Mouse (Mus musculus) liver, embryonic 15.5 days (tissue): ENCODE data around the gene Stbd1. TPM values are rescaled to one million over a fixed set of nuclear protein-coding genes. Genes with fewer than 3 reads are reported as not detected.

ENCODE experiments used
- ATAC-seq: fragments of 200-750 bp; cut with Nextera tagmentation; 2 replicates; pipeline ENCODE4 v1.8.0; 2017; ENCODE audit warnings: moderate number of reproducible peaks, mild to moderate bottlenecking, moderate library complexity; ENCODE audit not compliant: insufficient read depth
- H3K27ac ChIP-seq: fragments of 300-500 bp; sonication (generic); replicated peaks from 2 replicates; pipeline ENCODE4 v1.5.1; 2015; ENCODE audit warnings: mild to moderate bottlenecking, inconsistent platforms
- H3K27me3 ChIP-seq: fragments of 300-500 bp; sonication (generic); 2 replicates; pipeline ENCODE4 v1.6.1; 2015; ENCODE audit warnings: mild to moderate bottlenecking, inconsistent platforms
- H3K36me3 ChIP-seq: fragments of 300-500 bp; sonication (generic); replicated peaks from 2 replicates; pipeline ENCODE4 v1.6.1; 2015; ENCODE audit warnings: moderate library complexity, mild to moderate bottlenecking, inconsistent platforms
- H3K4me1 ChIP-seq: fragments of 300-500 bp; sonication (generic); replicated peaks from 2 replicates; pipeline ENCODE4 v1.6.1; 2015; ENCODE audit warnings: inconsistent platforms
- H3K4me2 ChIP-seq: fragments of 300-500 bp; sonication (generic); 2 replicates; pipeline ENCODE4 v1.6.1; 2015; ENCODE audit warnings: moderate library complexity, mild to moderate bottlenecking, inconsistent platforms
- H3K4me3 ChIP-seq: fragments of 300-500 bp; sonication (generic); replicated peaks from 2 replicates; pipeline ENCODE4 v1.5.1; 2015; ENCODE audit warnings: mild to moderate bottlenecking, inconsistent platforms
- H3K9ac ChIP-seq: fragments of 300-500 bp; sonication (generic); 2 replicates; pipeline ENCODE4 v1.6.1; 2015; ENCODE audit warnings: moderate library complexity, mild to moderate bottlenecking, inconsistent platforms
- H3K9me3 ChIP-seq: fragments of 300-500 bp; sonication (generic); replicated peaks from 2 replicates; pipeline ENCODE4 v1.6.1; 2016; ENCODE audit warnings: inconsistent platforms
- WGBS: fragments of 180-500 bp; shearing (Covaris S2); methylation state at CpG from one replicate; pipeline ENCODE4 v1.1.7; 2015; ENCODE audit warnings: mixed read lengths; ENCODE audit not compliant: insufficient replicate concordance; 5-methylcytosine and 5-hydroxymethylcytosine counted together
- polyA plus RNA-seq: library from polyadenylated mRNA; unstranded; fragments of >200 nt; fragmentation: Nextera tagmentation; extraction: Ambion mirVana; gene quantifications from 2 replicates; pipeline ENCODE4 v1.2.1, GENCODE M21; 2015

Stbd1 gene
- polyA plus RNA-seq: 33.7 and 44.3 TPM in 2 replicates

- H3K27ac ChIP-seq: peak within 1 kb of the TSS; percentile 38; the same call in 1 of the 2 replicates
- ATAC-seq: peak; percentile 80
- peak within 1 kb of the TSS; percentile 59 for H3K4me3 ChIP-seq
- H3K9ac ChIP-seq: peak within 1 kb of the TSS; percentile 48
- peaks cover 34% of the 10 kb centered on the region for H3K27me3 ChIP-seq
- H3K4me1 ChIP-seq: peaks cover 5% of the 10 kb centered on the region; the same call in 1 of the 2 replicates
- WGBS: under 1% methylated on average over 67 of the region's 69 CpGs
- H3K4me2 ChIP-seq: peak within 1 kb of the TSS; percentile 66
- no peaks in the 10 kb centered on the region for H3K36me3 ChIP-seq
- H3K9me3 ChIP-seq: no peaks in the 10 kb centered on the region
Measured at GRCm38 (mm10) chr5:92602691-92603690, at the start of gene Stbd1. Gene Stbd1 (plus strand): TSS chr5:92603041.

DNA sequence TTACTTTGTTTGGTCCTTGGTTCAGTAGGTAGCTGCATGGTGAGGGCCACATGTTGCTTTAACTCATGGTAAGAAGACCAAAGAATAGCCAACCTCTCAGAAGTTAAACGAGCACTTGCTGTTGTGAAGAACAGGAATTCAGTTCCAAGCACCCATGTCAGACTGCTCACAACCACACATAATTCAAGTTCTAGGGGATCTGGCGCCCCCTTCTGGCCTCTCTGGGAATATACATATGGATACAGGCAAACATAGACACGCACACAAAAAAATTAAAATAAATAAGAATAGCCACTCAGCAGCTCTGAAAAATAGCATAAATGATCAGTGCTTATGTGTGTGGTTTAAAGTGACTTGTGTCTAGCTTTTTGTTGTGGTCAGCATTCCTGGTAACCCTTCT lies 48.9 kb upstream of the Stbd1 start:
- no peak overlapping the region for H3K4me2 ChIP-seq
- H3K27me3 ChIP-seq: no peaks in the 10 kb centered on the region
- no peaks in the 10 kb centered on the region for H3K9me3 ChIP-seq
- H3K4me3 ChIP-seq: no peak overlapping the region
- no peak for ATAC-seq
- H3K4me1 ChIP-seq: no peaks in the 10 kb centered on the region
- WGBS: 50% methylated on average over 3 of the region's 3 CpGs
- H3K36me3 ChIP-seq: no peaks in the 10 kb centered on the region
- no peak overlapping the region for H3K9ac ChIP-seq
- H3K27ac ChIP-seq: no peak overlapping the region

DNA sequence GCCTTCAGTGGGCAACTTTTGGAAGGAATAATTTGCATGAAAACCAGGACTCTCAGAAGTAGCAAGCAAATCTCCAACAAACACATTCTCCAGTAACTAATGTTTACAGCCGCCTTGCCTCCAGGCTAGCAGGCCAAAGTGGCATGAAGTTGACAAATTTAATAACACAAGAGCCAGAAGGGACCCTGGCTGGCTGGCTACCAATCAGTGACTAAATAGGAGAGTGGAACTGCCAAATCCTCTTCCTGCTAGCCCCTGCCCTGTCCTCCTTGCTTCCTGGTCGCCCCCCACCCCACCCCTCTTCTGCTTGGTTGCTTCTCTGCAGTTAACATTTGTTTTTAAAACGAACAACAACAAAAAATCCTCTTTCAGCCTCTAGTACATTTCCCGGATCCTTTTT lies 48.4 kb upstream of the Stbd1 start:
- Histone ChIP-seq H3K27me3 (no peaks in the 10 kb centered on the region), H3K4me1 (no peaks in the 10 kb centered on the region), H3K27ac (no peak overlapping the region), H3K9ac (no peak overlapping the region), H3K4me2 (no peak overlapping the region), H3K4me3 (no peak overlapping the region), H3K9me3 (no peaks in the 10 kb centered on the region), H3K36me3 (no peaks in the 10 kb centered on the region)
- ATAC-seq: no peak
- 59% methylated on average over 4 of the region's 4 CpGs for WGBS

DNA sequence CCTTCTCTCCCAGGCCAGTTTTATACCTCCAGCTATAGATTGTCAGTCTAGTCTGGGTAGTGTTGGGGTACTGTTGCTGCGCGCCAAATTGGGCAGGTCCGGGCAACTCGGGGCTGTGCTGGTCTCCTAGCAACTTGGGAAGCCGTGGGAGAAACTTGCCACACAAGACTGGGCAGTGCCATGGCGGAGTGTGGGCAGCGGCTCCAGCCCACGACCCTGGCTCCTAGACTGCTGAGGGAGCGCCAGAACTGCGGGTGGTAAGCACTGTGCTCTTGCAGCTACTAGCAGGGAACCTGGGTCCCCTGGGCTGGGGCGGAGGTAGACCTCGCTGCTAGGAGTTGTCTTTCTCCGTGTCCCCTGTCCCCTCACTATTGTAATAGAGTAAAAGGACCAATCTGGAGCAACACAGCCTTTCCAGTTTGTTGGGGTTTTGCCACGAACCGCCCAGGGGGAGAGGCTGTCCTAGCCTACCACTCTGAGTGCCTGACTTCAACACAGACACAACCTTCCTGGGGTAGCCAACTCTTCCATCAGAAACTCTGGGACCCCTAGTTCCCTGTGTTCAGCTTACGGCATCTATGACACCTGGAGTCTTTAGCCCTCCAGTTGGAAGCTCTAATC lies 47.8 kb upstream of the Stbd1 start, which contains the start of gene Fam47e:
Gene Fam47e (plus strand): TSS at position 179 of the 621 bp plus-strand sequence.
- no peak within 1 kb of the TSS for H3K4me3 ChIP-seq
- no peak for ATAC-seq
- no peaks in the 10 kb centered on the region for H3K36me3 ChIP-seq
- 67% methylated on average over 16 of the region's 16 CpGs for WGBS
- no peak within 1 kb of the TSS for H3K9ac ChIP-seq
- no peaks in the 10 kb centered on the region for H3K9me3 ChIP-seq
- H3K27ac ChIP-seq: no peak within 1 kb of the TSS
- no peaks in the 10 kb centered on the region for H3K4me1 ChIP-seq
- H3K4me2 ChIP-seq: no peak within 1 kb of the TSS
- H3K27me3 ChIP-seq: no peaks in the 10 kb centered on the region

DNA sequence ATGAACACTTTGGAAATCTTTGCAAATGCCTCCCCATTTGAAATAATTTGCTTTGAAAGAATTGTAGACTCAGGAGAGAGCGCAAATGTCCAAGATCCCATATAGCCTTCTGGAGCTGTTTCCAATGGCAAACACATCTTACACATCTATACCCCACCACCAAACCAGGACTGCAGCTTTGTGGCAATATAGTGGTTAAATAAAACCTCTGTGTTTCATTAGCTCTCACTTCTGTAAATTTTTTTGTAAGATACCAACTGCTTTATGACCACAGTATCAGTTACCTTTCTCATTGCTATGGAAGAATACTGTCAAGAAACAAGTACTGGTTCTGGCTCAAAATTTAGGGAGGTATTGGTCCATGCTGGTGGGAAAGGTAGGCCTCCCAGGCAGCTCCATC lies 46.9 kb upstream of the Stbd1 start:
- Histone ChIP-seq H3K4me3 (no peak overlapping the region), H3K27me3 (no peaks in the 10 kb centered on the region)
- WGBS: 78% methylated on average over 1 of the region's 1 CpGs

DNA sequence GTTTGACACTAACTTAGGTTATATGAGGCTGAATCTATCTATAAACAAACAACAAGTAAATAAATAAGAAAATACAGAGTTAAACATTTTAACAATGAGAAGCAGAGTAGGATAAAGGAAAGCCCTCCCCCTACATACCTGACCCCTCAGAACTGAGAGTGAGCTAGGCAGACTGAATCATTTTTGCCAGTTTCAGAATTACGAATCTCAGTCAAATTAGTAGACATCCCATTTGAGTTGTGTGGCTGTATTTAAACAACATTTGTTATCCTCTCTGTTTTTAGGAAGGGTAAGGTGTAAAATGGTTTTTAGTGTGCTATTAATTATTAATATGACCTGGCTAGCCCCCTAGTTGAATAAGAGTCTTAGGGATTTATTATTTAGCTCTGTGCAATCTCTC lies 45.3 kb upstream of the Stbd1 start:
- no peak for ATAC-seq
- Histone ChIP-seq H3K27ac (no peak overlapping the region), H3K4me2 (no peak overlapping the region), H3K4me1 (no peaks in the 10 kb centered on the region), H3K4me3 (no peak overlapping the region), H3K36me3 (no peaks in the 10 kb centered on the region), H3K9ac (no peak overlapping the region), H3K27me3 (no peaks in the 10 kb centered on the region), H3K9me3 (no peaks in the 10 kb centered on the region)
- WGBS: 59% methylated on average over 1 of the region's 1 CpGs

More for the DNA sequence above, 46.9 kb upstream of the Stbd1 start:
- Histone ChIP-seq H3K4me2 (no peak overlapping the region), H3K4me1 (no peaks in the 10 kb centered on the region), H3K36me3 (no peaks in the 10 kb centered on the region), H3K9me3 (no peaks in the 10 kb centered on the region), H3K9ac (no peak overlapping the region), H3K27ac (no peak overlapping the region)
- ATAC-seq: no peak

DNA sequence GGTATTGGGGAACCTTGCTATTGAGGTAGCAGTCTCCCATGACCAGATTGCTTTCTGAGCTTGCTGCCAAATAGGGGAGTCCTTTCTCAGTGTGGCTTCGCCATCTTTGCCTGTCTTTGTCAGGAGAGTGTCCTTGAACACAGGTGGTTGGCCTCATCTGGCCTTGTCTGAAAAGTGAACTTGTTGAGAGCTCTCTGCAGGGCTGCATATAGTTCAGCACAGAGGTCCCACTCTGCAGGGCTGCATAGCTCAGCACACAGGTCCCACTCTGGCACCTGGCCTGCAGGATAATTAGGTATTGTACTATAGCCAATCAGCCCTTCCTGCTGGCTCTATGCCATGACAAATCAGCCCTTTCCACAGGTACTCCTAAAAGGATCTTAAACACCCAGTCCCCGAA lies 42.6 kb upstream of the Stbd1 start:
- H3K4me3 ChIP-seq: no peak overlapping the region
- no peak for ATAC-seq
- H3K9ac ChIP-seq: no peak overlapping the region
- H3K27ac ChIP-seq: no peak overlapping the region
- H3K27me3 ChIP-seq: no peaks in the 10 kb centered on the region
- no peaks in the 10 kb centered on the region for H3K9me3 ChIP-seq
- no peaks in the 10 kb centered on the region for H3K4me1 ChIP-seq
- WGBS: 52% methylated on average over 2 of the region's 2 CpGs
- H3K4me2 ChIP-seq: no peak overlapping the region
- H3K36me3 ChIP-seq: no peaks in the 10 kb centered on the region

DNA sequence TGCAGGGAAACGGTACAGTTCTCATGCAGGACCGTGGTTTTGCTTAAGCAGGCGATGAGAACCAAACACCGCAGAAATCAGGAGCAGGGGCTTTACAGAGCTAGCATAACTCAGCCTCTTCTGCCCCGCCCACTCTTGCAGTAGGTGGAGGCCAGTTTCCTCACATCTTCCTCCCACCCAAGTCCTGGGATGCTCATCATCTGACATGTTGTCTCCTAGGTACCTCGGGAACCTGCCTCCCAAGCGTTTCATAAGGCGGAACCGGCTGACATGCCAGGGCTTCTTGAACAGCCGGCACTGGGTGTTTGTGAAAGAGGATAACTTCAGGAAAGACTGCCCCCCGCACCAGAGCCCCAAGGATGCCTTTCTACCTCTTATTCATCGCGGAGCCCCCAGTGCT lies 40.8 kb upstream of the Stbd1 start:
- Histone ChIP-seq H3K9me3 (no peaks in the 10 kb centered on the region), H3K27ac (no peak overlapping the region), H3K27me3 (no peaks in the 10 kb centered on the region), H3K4me3 (no peak overlapping the region), H3K36me3 (no peaks in the 10 kb centered on the region), H3K4me2 (no peak overlapping the region), H3K9ac (no peak overlapping the region), H3K4me1 (no peaks in the 10 kb centered on the region)
- ATAC-seq: no peak
- 66% methylated on average over 13 of the region's 13 CpGs for WGBS

DNA sequence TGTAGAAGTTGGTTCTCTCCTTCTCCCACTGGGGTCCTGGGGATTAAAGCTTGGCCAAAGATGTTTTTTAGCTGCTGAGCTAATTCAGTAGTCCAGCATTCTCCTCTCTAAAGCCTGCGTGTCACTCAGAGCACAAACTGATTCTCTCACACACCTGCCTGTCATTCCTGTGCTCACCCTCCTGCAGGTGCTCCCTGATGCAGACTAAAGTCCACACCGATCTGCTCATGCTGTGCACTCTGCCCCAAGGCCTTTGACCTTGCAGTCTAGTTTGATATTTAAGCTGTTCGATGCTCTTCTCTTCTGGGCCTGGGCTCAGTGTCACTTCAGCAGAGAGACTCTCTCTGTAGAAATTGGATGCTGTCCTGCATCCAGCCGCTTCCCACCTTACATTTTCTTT lies 31.6 kb upstream of the Stbd1 start:
- ATAC-seq: peak; percentile 76
- Histone ChIP-seq H3K27ac (no peak overlapping the region), H3K9me3 (no peaks in the 10 kb centered on the region), H3K9ac (no peak overlapping the region), H3K4me1 (no peaks in the 10 kb centered on the region), H3K27me3 (no peaks in the 10 kb centered on the region), H3K4me2 (no peak overlapping the region; the same call in 1 of the 2 replicates), H3K36me3 (no peaks in the 10 kb centered on the region), H3K4me3 (no peak overlapping the region)
- WGBS: 55% methylated on average over 4 of the region's 4 CpGs

- Histone ChIP-seq H3K9ac (no peak overlapping the region), H3K4me2 (no peak overlapping the region), H3K4me1 (no peaks in the 10 kb centered on the region), H3K4me3 (no peak overlapping the region), H3K27ac (no peak overlapping the region), H3K27me3 (no peaks in the 10 kb centered on the region), H3K36me3 (no peaks in the 10 kb centered on the region), H3K9me3 (no peaks in the 10 kb centered on the region)
- 65% methylated on average over 14 of the region's 14 CpGs for WGBS
- ATAC-seq: no peak
Measured at GRCm38 (mm10) chr5:92579559-92579958, 23.3 kb upstream of the Stbd1 start.

GRCm38 (mm10) chr5:92585932-92586331 lies 16.9 kb upstream of the Stbd1 start:
- Histone ChIP-seq H3K4me2 (no peak overlapping the region), H3K4me1 (no peaks in the 10 kb centered on the region), H3K36me3 (no peaks in the 10 kb centered on the region), H3K27me3 (no peaks in the 10 kb centered on the region), H3K9ac (no peak overlapping the region), H3K27ac (no peak overlapping the region), H3K4me3 (no peak overlapping the region), H3K9me3 (no peaks in the 10 kb centered on the region)
- ATAC-seq: peak; percentile 73
- WGBS: 64% methylated on average over 10 of the region's 10 CpGs
